Mouse (Mus musculus) retina, embryonic 14.5 days (tissue): ENCODE results near the gene Vapa.

ENCODE experiments used
- DNase-seq: peaks from one replicate; pipeline ENCODE4 v3.0.0-alpha.2; 2015; ENCODE audit warnings: low spot score

Vapa gene

GRCm38 (mm10) chr17:65623130-65623529 is 9.8 kb upstream of the Vapa start:
- DNase-seq: no peak

- DNase-seq: no peak
Measured at GRCm38 (mm10) chr17:65618431-65618830, 5.1 kb upstream of the Vapa start.

- no peak for DNase-seq
Measured at GRCm38 (mm10) chr17:65615678-65616077, 2.3 kb upstream of the Vapa start.

GRCm38 (mm10) chr17:65614431-65614830 is 1.1 kb upstream of the Vapa start:
- peak; percentile 55 for DNase-seq

GRCm38 (mm10) chr17:65613142-65613462 is 253 bp downstream of the Vapa start:
- DNase-seq: no peak

GRCm38 (mm10) chr17:65612391-65613141 is 789 bp downstream of the Vapa start:
- DNase-seq: peak; percentile 62

GRCm38 (mm10) chr17:65611721-65612120 is 1.6 kb downstream of the Vapa start:
- DNase-seq: no peak

- DNase-seq: no peak
Measured at GRCm38 (mm10) chr17:65608743-65609142, 4.6 kb downstream of the Vapa start.

- DNase-seq: no peak
Measured at GRCm38 (mm10) chr17:65608312-65608687, 5.1 kb downstream of the Vapa start.

GRCm38 (mm10) chr17:65607574-65608311 is 5.6 kb downstream of the Vapa start:
- DNase-seq: peak; percentile 31

GRCm38 (mm10) chr17:65606014-65606413 is 7.3 kb downstream of the Vapa start:
- no peak for DNase-seq

- no peak for DNase-seq
Measured at GRCm38 (mm10) chr17:65604892-65605291, 8.5 kb downstream of the Vapa start.

- no peak for DNase-seq
Measured at GRCm38 (mm10) chr17:65604315-65604714, 9.0 kb downstream of the Vapa start.

- DNase-seq: no peak
Measured at GRCm38 (mm10) chr17:65597857-65598486, 15.4 kb downstream of the Vapa start.

- no peak for DNase-seq
Measured at GRCm38 (mm10) chr17:65594687-65595086, 18.7 kb downstream of the Vapa start.

GRCm38 (mm10) chr17:65586892-65587291 is 26.5 kb downstream of the Vapa start:
- no peak for DNase-seq

- no peak for DNase-seq
Measured at GRCm38 (mm10) chr17:65581440-65581839, 31.9 kb downstream of the Vapa start.

GRCm38 (mm10) chr17:65579766-65580165 is 33.6 kb downstream of the Vapa start:
- DNase-seq: no peak

- DNase-seq: peak; percentile 74
Measured at GRCm38 (mm10) chr17:65575339-65575738, 38.0 kb downstream of the Vapa start.

- DNase-seq: no peak
Measured at GRCm38 (mm10) chr17:65574850-65575249, 38.5 kb downstream of the Vapa start.

GRCm38 (mm10) chr17:65571866-65572265 is 41.5 kb downstream of the Vapa start:
- no peak for DNase-seq

- DNase-seq: no peak
Measured at GRCm38 (mm10) chr17:65571466-65571865, 41.9 kb downstream of the Vapa start.

- no peak for DNase-seq
Measured at GRCm38 (mm10) chr17:65564189-65564588, 49.2 kb downstream of the Vapa start.
